Mouse (Mus musculus): ENCODE measurements at regions not wholly inside any gene's neighbourhood (a gene's known extent, or its start where the extent isn't known, plus 50 kb on each side); places are given as distances from the start of the nearest gene placed in this dataset.

GRCm38 (mm10) chr10:8021971-8022370 lies 65.9 kb upstream of the Tab2 start:
- no peak overlapping the region for H3K4me3 ChIP-seq (ENCODE audit: low read depth, low read length)
- TF ChIP-seq CTCF (IDR thresholded peaks at IDR 0.05; ENCODE audit: extremely low read depth, insufficient read length, insufficient replicate concordance, low read depth, low read length), result no peak
- peaks cover 10% of the 10 kb centered on the region; the same call in 1 of the 2 replicates for H3K4me1 ChIP-seq (ENCODE audit: control insufficient read depth, insufficient read depth, insufficient read length, low read length)
- no peak overlapping the region for H3K27ac ChIP-seq (ENCODE audit: insufficient read depth, low read depth, low read length)
- H3K36me3 ChIP-seq (ENCODE audit: control insufficient read depth, insufficient read depth, low read length), result no peaks in the 10 kb centered on the region
- H3K27me3 ChIP-seq (ENCODE audit: control insufficient read depth, insufficient read depth, low read length), result no peaks in the 10 kb centered on the region
- WGBS, result 24% methylated on average over 1 of the region's 1 CpGs

GRCm38 (mm10) chr10:8020916-8021705 lies 65.1 kb upstream of the Tab2 start:
- Histone ChIP-seq H3K27ac (ENCODE audit: insufficient read depth, low read depth, low read length) (no peak overlapping the region), H3K36me3 (ENCODE audit: control insufficient read depth, insufficient read depth, low read length) (no peaks in the 10 kb centered on the region), H3K4me1 (ENCODE audit: control insufficient read depth, insufficient read depth, insufficient read length, low read length) (peaks cover 8% of the 10 kb centered on the region; the same call in 1 of the 2 replicates), H3K27me3 (ENCODE audit: control insufficient read depth, insufficient read depth, low read length) (no peaks in the 10 kb centered on the region), H3K4me3 (ENCODE audit: low read depth, low read length) (no peak overlapping the region)
- WGBS, result 30% methylated on average over 4 of the region's 4 CpGs
- no peak for TF ChIP-seq POLR2A (IDR thresholded peaks at IDR 0.05; ENCODE audit: low read depth, low read length)
- TF ChIP-seq CTCF (IDR thresholded peaks at IDR 0.05; ENCODE audit: extremely low read depth, insufficient read length, insufficient replicate concordance, low read depth, low read length), result no peak

DNA sequence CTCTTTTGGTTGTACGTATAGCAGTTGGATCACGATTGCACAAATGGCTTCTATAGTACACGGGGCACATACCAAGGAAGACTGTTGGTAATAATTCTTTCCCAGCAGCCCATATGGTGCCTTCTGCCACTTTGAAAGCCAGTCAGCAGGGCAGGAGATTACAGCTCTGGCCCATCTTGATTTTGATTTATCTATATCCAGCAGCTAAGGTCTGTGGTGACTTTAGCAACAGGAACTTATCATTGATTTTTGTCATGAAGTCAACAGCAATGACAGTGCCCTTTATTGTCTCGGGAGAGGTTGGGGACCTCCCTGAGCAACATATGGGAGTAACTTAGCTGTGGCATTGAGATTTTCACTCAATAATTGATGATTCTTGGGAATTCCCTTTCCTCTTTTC lies 64.1 kb upstream of the Tab2 start:
- H3K36me3 ChIP-seq (ENCODE audit: control insufficient read depth, insufficient read depth, low read length), result no peaks in the 10 kb centered on the region
- TF ChIP-seq CTCF (IDR thresholded peaks at IDR 0.05; ENCODE audit: extremely low read depth, insufficient read length, insufficient replicate concordance, low read depth, low read length) (no peak), POLR2A (IDR thresholded peaks at IDR 0.05; ENCODE audit: low read depth, low read length) (no peak)
- peaks cover 8% of the 10 kb centered on the region; the same call in 1 of the 2 replicates for H3K4me1 ChIP-seq (ENCODE audit: control insufficient read depth, insufficient read depth, insufficient read length, low read length)
- no peak overlapping the region for H3K27ac ChIP-seq (ENCODE audit: insufficient read depth, low read depth, low read length)
- 84% methylated on average over 4 of the region's 4 CpGs for WGBS
- H3K27me3 ChIP-seq (ENCODE audit: control insufficient read depth, insufficient read depth, low read length), result no peaks in the 10 kb centered on the region
- no peak overlapping the region for H3K4me3 ChIP-seq (ENCODE audit: low read depth, low read length)

DNA sequence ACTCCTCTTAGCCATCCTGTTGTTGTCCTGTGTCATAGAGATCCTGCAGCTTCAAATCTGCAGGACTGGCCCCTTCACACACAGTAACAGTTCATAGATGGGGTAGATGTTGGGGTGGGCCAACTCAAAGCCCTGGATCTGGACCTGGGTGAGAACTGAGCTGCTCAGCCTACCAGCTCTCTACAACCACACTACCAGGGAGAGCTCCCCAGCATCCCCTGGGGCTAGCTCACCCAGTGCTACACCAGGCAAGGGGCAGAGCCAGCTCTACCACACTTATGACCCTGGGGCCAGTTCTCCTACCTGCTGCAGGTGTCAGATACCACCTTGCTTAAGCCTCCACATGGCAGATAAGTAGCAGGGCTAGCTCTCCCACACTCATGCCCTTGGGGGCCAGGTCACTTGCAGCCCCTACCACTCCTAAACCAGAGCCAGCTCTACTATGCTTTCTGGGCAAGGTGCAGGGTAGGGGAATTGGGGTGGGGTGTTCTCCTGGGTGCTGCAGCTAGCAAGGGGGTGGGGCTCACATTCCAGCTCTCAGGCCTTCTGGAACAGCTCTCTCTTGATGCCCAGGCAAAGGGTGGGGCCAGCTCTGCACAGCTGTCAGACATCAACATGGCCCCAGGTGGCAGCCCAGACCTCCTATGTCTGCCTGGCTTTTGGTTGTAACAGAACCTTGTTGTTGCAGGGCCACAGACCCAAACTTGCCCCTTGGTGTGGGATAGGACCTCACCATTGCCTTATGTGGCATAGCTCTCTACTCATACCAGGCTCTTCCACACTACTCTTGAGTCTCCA lies 62.4 kb upstream of the Tab2 start:
- Histone ChIP-seq H3K36me3 (ENCODE audit: control insufficient read depth, insufficient read depth, low read length) (no peaks in the 10 kb centered on the region), H3K27me3 (ENCODE audit: control insufficient read depth, insufficient read depth, low read length) (no peaks in the 10 kb centered on the region), H3K4me1 (ENCODE audit: control insufficient read depth, insufficient read depth, insufficient read length, low read length) (peaks cover 8% of the 10 kb centered on the region; the same call in 1 of the 2 replicates), H3K4me3 (ENCODE audit: low read depth, low read length) (no peak overlapping the region), H3K27ac (ENCODE audit: insufficient read depth, low read depth, low read length) (no peak overlapping the region)
- TF ChIP-seq CTCF (IDR thresholded peaks at IDR 0.05; ENCODE audit: extremely low read depth, insufficient read length, insufficient replicate concordance, low read depth, low read length), result no peak
- TF ChIP-seq POLR2A (IDR thresholded peaks at IDR 0.05; ENCODE audit: low read depth, low read length), result no peak

DNA sequence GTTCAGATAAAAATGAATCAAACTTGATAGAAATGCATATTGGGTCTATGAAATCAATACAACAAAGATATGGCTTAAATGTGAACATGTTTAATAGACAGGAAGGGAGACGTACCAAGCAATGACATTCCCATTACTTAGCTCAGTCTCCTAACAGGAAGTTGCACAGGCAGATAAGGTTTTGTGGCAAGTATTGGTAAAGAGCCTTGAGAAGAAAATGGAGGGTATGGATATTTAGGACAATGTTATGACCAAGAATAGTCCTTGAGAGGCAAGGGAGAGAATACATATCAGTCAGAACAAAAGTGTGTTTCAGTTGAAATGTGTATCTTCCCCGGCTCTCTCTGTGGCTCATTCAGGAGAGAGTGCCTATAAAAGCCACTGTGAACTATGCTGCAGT lies 60.7 kb upstream of the Tab2 start:
- TF ChIP-seq CTCF (IDR thresholded peaks at IDR 0.05; ENCODE audit: extremely low read depth, insufficient read length, insufficient replicate concordance, low read depth, low read length) (no peak), POLR2A (IDR thresholded peaks at IDR 0.05; ENCODE audit: low read depth, low read length) (no peak)
- H3K27ac ChIP-seq (ENCODE audit: insufficient read depth, low read depth, low read length), result no peak overlapping the region
- H3K36me3 ChIP-seq (ENCODE audit: control insufficient read depth, insufficient read depth, low read length), result no peaks in the 10 kb centered on the region
- no peaks in the 10 kb centered on the region for H3K27me3 ChIP-seq (ENCODE audit: control insufficient read depth, insufficient read depth, low read length)
- H3K4me1 ChIP-seq (ENCODE audit: control insufficient read depth, insufficient read depth, insufficient read length, low read length), result peaks cover 5% of the 10 kb centered on the region; the same call in 1 of the 2 replicates
- 75% methylated on average over 2 of the region's 2 CpGs for WGBS
- H3K4me3 ChIP-seq (ENCODE audit: low read depth, low read length), result no peak overlapping the region

DNA sequence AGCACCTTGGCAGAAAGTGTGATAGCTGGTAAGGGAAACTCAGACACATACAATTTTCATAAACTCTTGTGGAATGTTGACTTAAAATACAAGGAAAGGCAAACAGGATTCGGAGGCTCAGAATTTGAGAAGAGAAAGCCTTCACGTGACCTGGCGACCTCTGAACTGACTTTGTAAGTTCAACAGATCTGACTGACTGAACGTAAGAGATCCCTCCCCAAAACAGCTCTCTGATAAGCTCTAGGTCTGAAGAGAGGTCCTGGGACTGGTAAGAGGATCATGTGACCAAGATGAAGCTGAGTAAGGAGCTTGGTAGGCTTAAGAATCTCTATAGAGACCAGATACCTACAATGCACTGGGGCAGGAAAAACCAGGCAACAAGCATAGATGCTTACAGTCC lies 55.7 kb upstream of the Tab2 start:
- H3K27ac ChIP-seq (ENCODE audit: insufficient read depth, low read depth, low read length), result no peak overlapping the region
- no peaks in the 10 kb centered on the region for H3K36me3 ChIP-seq (ENCODE audit: control insufficient read depth, insufficient read depth, low read length)
- 59% methylated on average over 4 of the region's 4 CpGs for WGBS
- no peaks in the 10 kb centered on the region for H3K4me1 ChIP-seq (ENCODE audit: control insufficient read depth, insufficient read depth, insufficient read length, low read length)
- H3K27me3 ChIP-seq (ENCODE audit: control insufficient read depth, insufficient read depth, low read length), result no peaks in the 10 kb centered on the region
- no peak for TF ChIP-seq CTCF (IDR thresholded peaks at IDR 0.05; ENCODE audit: extremely low read depth, insufficient read length, insufficient replicate concordance, low read depth, low read length)
- no peak for TF ChIP-seq POLR2A (IDR thresholded peaks at IDR 0.05; ENCODE audit: low read depth, low read length)
- H3K4me3 ChIP-seq (ENCODE audit: low read depth, low read length), result no peak overlapping the region

- Histone ChIP-seq H3K27ac (ENCODE audit: insufficient read depth, low read depth, low read length) (no peak overlapping the region), H3K36me3 (ENCODE audit: control insufficient read depth, insufficient read depth, low read length) (no peaks in the 10 kb centered on the region), H3K27me3 (ENCODE audit: control insufficient read depth, insufficient read depth, low read length) (no peaks in the 10 kb centered on the region), H3K4me1 (ENCODE audit: control insufficient read depth, insufficient read depth, insufficient read length, low read length) (no peaks in the 10 kb centered on the region), H3K4me3 (ENCODE audit: low read depth, low read length) (no peak overlapping the region)
- no peak for TF ChIP-seq POLR2A (IDR thresholded peaks at IDR 0.05; ENCODE audit: low read depth, low read length)
- TF ChIP-seq CTCF (IDR thresholded peaks at IDR 0.05; ENCODE audit: extremely low read depth, insufficient read length, insufficient replicate concordance, low read depth, low read length), result no peak
- WGBS, result 75% methylated on average over 9 of the region's 9 CpGs
Observed at GRCm38 (mm10) chr10:8011138-8011537, 55.1 kb upstream of the Tab2 start.
